Mouse (Mus musculus): ENCODE measurements around the gene Ccno. TPM values are rescaled to one million over a fixed set of nuclear protein-coding genes. Genes with fewer than 3 reads are reported as not detected.

Ccno gene
- polyA plus RNA-seq, 1 experiment: 7.6 TPM

DNA sequence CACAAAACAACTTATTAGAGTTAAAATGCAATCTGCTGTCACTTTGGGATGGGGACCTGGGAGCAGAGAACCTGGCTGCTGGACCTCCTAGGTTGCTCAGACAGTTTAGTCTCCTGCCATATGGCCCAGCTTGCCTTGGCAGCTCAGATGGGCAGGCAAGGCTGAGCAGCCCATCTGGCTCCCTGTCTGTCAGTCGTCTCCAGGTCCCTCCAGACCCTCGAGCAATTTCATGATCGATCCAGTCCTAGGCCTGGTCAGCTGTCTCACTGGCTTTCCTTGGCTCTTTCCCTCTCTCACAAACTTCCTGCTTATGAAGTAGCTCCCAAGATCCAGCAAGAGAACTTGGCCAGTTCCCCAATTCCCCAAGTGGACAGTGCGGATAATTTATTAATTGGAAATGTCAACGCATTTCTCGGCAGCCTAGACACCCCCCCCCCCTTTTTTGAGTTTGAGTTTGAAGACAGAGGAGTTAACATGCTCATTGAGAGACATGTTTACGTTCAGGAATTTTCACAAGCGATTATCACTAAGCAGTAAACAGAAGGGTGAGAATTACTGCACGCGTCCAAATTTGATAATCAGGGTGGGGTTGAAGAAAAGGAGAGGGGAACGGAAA is 46.8 kb downstream of the Ccno start:
- Histone ChIP-seq H3K36me3 (ENCODE audit: control insufficient read depth, insufficient read depth) (no peaks in the 10 kb centered on the region), H3K79me2 (ENCODE audit: control insufficient read depth, insufficient read depth) (no peaks in the 10 kb centered on the region), H3K27me3 (ENCODE audit: control insufficient read depth, insufficient read depth, insufficient read length) (no peaks in the 10 kb centered on the region), H3ac (ENCODE audit: control insufficient read depth, insufficient read length, low read depth) (no peak overlapping the region), H3K79me3 (ENCODE audit: low read depth) (no peaks in the 10 kb centered on the region), H3K4me3 (ENCODE audit: insufficient read depth, poor library complexity, severe bottlenecking) (no peak overlapping the region)
- TF ChIP-seq CEBPB (IDR thresholded peaks at IDR 0.05; ENCODE audit: low read depth): no peak

DNA sequence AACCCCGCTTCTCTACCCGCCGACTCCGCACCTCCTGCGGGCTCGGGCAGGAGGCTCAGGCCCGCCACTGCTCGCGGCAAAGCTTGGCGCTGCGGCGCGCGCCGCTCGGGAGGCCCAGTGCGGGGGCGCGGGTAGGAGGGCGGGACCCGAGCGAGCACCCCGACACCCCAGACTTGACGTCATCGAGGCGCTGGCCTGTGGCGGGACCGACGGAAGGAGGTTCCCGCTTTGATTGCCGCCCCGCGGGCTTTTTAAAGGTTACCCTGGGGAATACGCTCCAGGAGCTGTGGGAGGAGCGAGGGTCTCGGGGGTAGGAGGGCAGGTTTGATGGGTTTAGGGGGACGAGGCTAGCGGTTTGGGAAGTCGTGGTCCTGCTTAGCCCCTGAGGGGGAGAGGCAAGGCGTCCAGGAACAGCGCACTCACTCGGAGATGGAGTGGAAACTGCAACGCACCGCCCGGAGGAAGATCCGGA is 47.4 kb downstream of the Ccno start, which contains the start of gene Cdc20b:
Cdc20b (plus strand) TSS at position 162 of the 472 bp plus-strand sequence.
- Histone ChIP-seq H3ac (ENCODE audit: control insufficient read depth, insufficient read length, low read depth) (peak within 1 kb of the TSS; percentile 39), H3K27me3 (ENCODE audit: control insufficient read depth, insufficient read depth, insufficient read length) (no peaks in the 10 kb centered on the region), H3K4me3 (ENCODE audit: insufficient read depth, poor library complexity, severe bottlenecking) (peak within 1 kb of the TSS; percentile 29), H3K79me3 (ENCODE audit: low read depth) (no peaks in the 10 kb centered on the region), H3K79me2 (ENCODE audit: control insufficient read depth, insufficient read depth) (no peaks in the 10 kb centered on the region), H3K36me3 (ENCODE audit: control insufficient read depth, insufficient read depth) (no peaks in the 10 kb centered on the region)
- TF ChIP-seq FOSL1 (IDR thresholded peaks at IDR 0.05; ENCODE audit: insufficient read depth, low read length, poor library complexity, severe bottlenecking) (no peak), MYOG (IDR thresholded peaks at IDR 0.05; ENCODE audit: control insufficient read depth, extremely low read depth, insufficient read length) (no peak), USF1 (IDR thresholded peaks at IDR 0.05; ENCODE audit: low read depth) (no peak), MAX (IDR thresholded peaks at IDR 0.05) (no peak), MYOD1 (IDR thresholded peaks at IDR 0.05; ENCODE audit: control insufficient read depth, insufficient read length, low read depth) (no peak), CTCF (IDR thresholded peaks at IDR 0.05; ENCODE audit: control insufficient read depth, insufficient read depth, insufficient read length) (no peak), CEBPB (IDR thresholded peaks at IDR 0.05; ENCODE audit: low read depth) (no peak)

DNA sequence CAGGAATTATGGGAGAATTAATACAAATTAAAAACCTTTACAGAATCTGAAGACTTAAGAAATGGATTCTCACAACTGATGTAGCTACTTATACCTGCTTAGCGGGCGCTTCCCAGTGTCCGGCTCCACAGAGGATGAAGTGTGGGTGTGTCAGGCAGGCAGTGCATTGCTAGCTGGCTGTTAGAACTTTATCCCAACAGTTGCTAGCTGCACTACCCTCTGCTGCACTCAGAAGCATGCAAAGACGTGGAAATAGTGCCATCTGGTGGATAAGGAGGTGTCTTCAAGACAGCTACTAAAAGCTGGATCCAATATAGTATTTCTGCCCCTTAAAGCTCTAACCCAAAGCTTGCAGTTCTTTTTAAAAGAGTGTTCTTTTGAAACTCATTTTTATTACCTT is 48.2 kb downstream of the Ccno start:
- Histone ChIP-seq H3ac (ENCODE audit: control insufficient read depth, insufficient read length, low read depth) (no peak overlapping the region), H3K27me3 (ENCODE audit: control insufficient read depth, insufficient read depth, insufficient read length) (no peaks in the 10 kb centered on the region), H3K4me3 (ENCODE audit: insufficient read depth, poor library complexity, severe bottlenecking) (peak overlapping the region; percentile 29), H3K36me3 (ENCODE audit: control insufficient read depth, insufficient read depth) (no peaks in the 10 kb centered on the region), H3K79me2 (ENCODE audit: control insufficient read depth, insufficient read depth) (no peaks in the 10 kb centered on the region), H3K79me3 (ENCODE audit: low read depth) (no peaks in the 10 kb centered on the region)
- TF ChIP-seq MAX (IDR thresholded peaks at IDR 0.05) (peak; percentile 22), FOSL1 (IDR thresholded peaks at IDR 0.05; ENCODE audit: insufficient read depth, low read length, poor library complexity, severe bottlenecking) (no peak), CTCF (IDR thresholded peaks at IDR 0.05; ENCODE audit: control insufficient read depth, insufficient read depth, insufficient read length) (peak; percentile 56), USF1 (IDR thresholded peaks at IDR 0.05; ENCODE audit: low read depth) (no peak)

Small RNA genes lying within 50 kb of the gene (microRNA-seq; reads per million reads assigned to microRNA genes)
- gene Mir449a (ENCODE audit: borderline microRNAs expressed) (259 reads per million, percentile 80 among the genes with 10 or more reads in this experiment), gene Mir449b (ENCODE audit: borderline microRNAs expressed) (0.56 reads per million, percentile 11 among the genes with 10 or more reads in this experiment), gene Mir449c (ENCODE audit: borderline microRNAs expressed) (0.48 reads per million, percentile 8 among the genes with 10 or more reads in this experiment)

Other genes starting within 250 kb of the Ccno start
- gene Plpp1, start 187.0 kb upstream of the Ccno start, polyA plus RNA-seq (2012; fragmentation: generic; extraction: Trizol): 29.1 TPM
- gene Mtrex, start 60.4 kb upstream of the Ccno start, polyA plus RNA-seq (2012; fragmentation: generic; extraction: Trizol): 18.0 TPM
- 12.5 TPM for gene Dhx29, start 60.3 kb upstream of the Ccno start, polyA plus RNA-seq (2012; fragmentation: generic; extraction: Trizol)
- gene Mcidas, start 6.0 kb downstream of the Ccno start, polyA plus RNA-seq (2012; fragmentation: generic; extraction: Trizol): 0.02 TPM
- gene Cdc20b, start 47.3 kb downstream of the Ccno start, polyA plus RNA-seq (2012; fragmentation: generic; extraction: Trizol): 0.04 TPM
- 210 TPM for gene Gpx8, start 58.6 kb downstream of the Ccno start, polyA plus RNA-seq (2012; fragmentation: generic; extraction: Trizol)
- not detected for gene Gzma, start 113.2 kb downstream of the Ccno start, polyA plus RNA-seq (2012; fragmentation: generic; extraction: Trizol)
- gene Esm1, start 221.9 kb downstream of the Ccno start, polyA plus RNA-seq (2012; fragmentation: generic; extraction: Trizol): 0.08 TPM
- gene Gzmk, start 238.1 kb downstream of the Ccno start, polyA plus RNA-seq (2012; fragmentation: generic; extraction: Trizol): 0.26 TPM

Measured in C2C12 (cell line).